Mouse (Mus musculus): ENCODE results near the gene Stk40. TPM values are rescaled to one million over a fixed set of nuclear protein-coding genes. Genes with fewer than 3 reads are reported as not detected.

Stk40 gene
- 45.0 and 48.9 TPM in 2 replicates for polyA plus RNA-seq (2016; fragmentation: Nextera tagmentation; extraction: Ambion mirVana)

GRCm38 (mm10) chr4:126103590-126104068 lies at the start of gene Stk40:
TSS of gene Stk40 (plus strand) at chr4:126103957.
- H3K9me3 ChIP-seq (replicated peaks): no peaks in the 10 kb centered on the region
- H3K27me3 ChIP-seq (ENCODE audit: low read depth, poor library complexity, severe bottlenecking): no peaks in the 10 kb centered on the region
- DNase-seq (ENCODE audit: low spot score): peak; percentile 98
- peak within 1 kb of the TSS; percentile 98 for H3K4me3 ChIP-seq
- H3K36me3 ChIP-seq: peaks cover 17% of the 10 kb centered on the region
- peak within 1 kb of the TSS; percentile 89 for H3K27ac ChIP-seq (replicated peaks)
- under 1% methylated on average over 33 of the region's 34 CpGs for WGBS
- peaks cover 56% of the 10 kb centered on the region for H3K4me1 ChIP-seq

- 17% methylated on average over 19 of the region's 19 CpGs for WGBS
- Histone ChIP-seq H3K4me1 (peaks cover 20% of the 10 kb centered on the region), H3K36me3 (peaks cover 43% of the 10 kb centered on the region), H3K27me3 (ENCODE audit: low read depth, poor library complexity, severe bottlenecking) (no peaks in the 10 kb centered on the region), H3K4me3 (peak overlapping the region; percentile 84), H3K9me3 (replicated peaks) (no peaks in the 10 kb centered on the region), H3K27ac (replicated peaks) (peak overlapping the region; percentile 89)
- DNase-seq (ENCODE audit: low spot score): no peak
Measured at GRCm38 (mm10) chr4:126057207-126058133, 46.3 kb upstream of the Stk40 start.

GRCm38 (mm10) chr4:126058134-126058996 lies 45.4 kb upstream of the Stk40 start, which contains the start of gene Oscp1:
TSS of gene Oscp1 (plus strand) at chr4:126058565.
- H3K4me3 ChIP-seq: peak within 1 kb of the TSS; percentile 84
- peaks cover 34% of the 10 kb centered on the region for H3K36me3 ChIP-seq
- H3K9me3 ChIP-seq (replicated peaks): no peaks in the 10 kb centered on the region
- under 1% methylated on average over 57 of the region's 57 CpGs for WGBS
- H3K4me1 ChIP-seq: peaks cover 20% of the 10 kb centered on the region
- H3K27ac ChIP-seq (replicated peaks): peak within 1 kb of the TSS; percentile 89
- peak; percentile 94 for DNase-seq (ENCODE audit: low spot score)
- no peaks in the 10 kb centered on the region for H3K27me3 ChIP-seq (ENCODE audit: low read depth, poor library complexity, severe bottlenecking)

- DNase-seq (ENCODE audit: low spot score): no peak
- Histone ChIP-seq H3K27ac (replicated peaks) (peak overlapping the region; percentile 89), H3K27me3 (ENCODE audit: low read depth, poor library complexity, severe bottlenecking) (no peaks in the 10 kb centered on the region), H3K4me1 (peaks cover 20% of the 10 kb centered on the region), H3K36me3 (peaks cover 28% of the 10 kb centered on the region), H3K9me3 (replicated peaks) (no peaks in the 10 kb centered on the region), H3K4me3 (peak overlapping the region; percentile 84)
- 45% methylated on average over 9 of the region's 9 CpGs for WGBS
Measured at GRCm38 (mm10) chr4:126058997-126059362, 44.8 kb upstream of the Stk40 start.

GRCm38 (mm10) chr4:126062856-126063255 lies 40.9 kb upstream of the Stk40 start:
- no peak overlapping the region for H3K27ac ChIP-seq (replicated peaks)
- H3K4me1 ChIP-seq: peaks cover 12% of the 10 kb centered on the region
- H3K4me3 ChIP-seq: no peak overlapping the region
- WGBS: 42% methylated on average over 1 of the region's 1 CpGs
- H3K27me3 ChIP-seq (ENCODE audit: low read depth, poor library complexity, severe bottlenecking): no peaks in the 10 kb centered on the region
- no peak for DNase-seq (ENCODE audit: low spot score)
- H3K9me3 ChIP-seq (replicated peaks): no peaks in the 10 kb centered on the region
- no peaks in the 10 kb centered on the region for H3K36me3 ChIP-seq

GRCm38 (mm10) chr4:126065241-126065640 lies 38.5 kb upstream of the Stk40 start:
- H3K27me3 ChIP-seq (ENCODE audit: low read depth, poor library complexity, severe bottlenecking): no peaks in the 10 kb centered on the region
- no peak for DNase-seq (ENCODE audit: low spot score)
- WGBS: 93% methylated on average over 7 of the region's 7 CpGs
- H3K36me3 ChIP-seq: 0 out of 2 replicates have a peak, but pooled peaks cover 4% of the 10 kb centered on the region
- H3K27ac ChIP-seq (replicated peaks): no peak overlapping the region
- H3K4me1 ChIP-seq: no peaks in the 10 kb centered on the region
- no peaks in the 10 kb centered on the region for H3K9me3 ChIP-seq (replicated peaks)
- no peak overlapping the region for H3K4me3 ChIP-seq

GRCm38 (mm10) chr4:126067401-126068077 lies 36.2 kb upstream of the Stk40 start:
- Histone ChIP-seq H3K9me3 (replicated peaks) (no peaks in the 10 kb centered on the region), H3K4me1 (no peaks in the 10 kb centered on the region), H3K27me3 (ENCODE audit: low read depth, poor library complexity, severe bottlenecking) (no peaks in the 10 kb centered on the region), H3K36me3 (0 out of 2 replicates have a peak, but pooled peaks cover 4% of the 10 kb centered on the region), H3K27ac (replicated peaks) (no peak overlapping the region), H3K4me3 (no peak overlapping the region)
- DNase-seq (ENCODE audit: low spot score): no peak
- WGBS: 87% methylated on average over 15 of the region's 15 CpGs

GRCm38 (mm10) chr4:126068842-126069241 lies 34.9 kb upstream of the Stk40 start:
- no peak for DNase-seq (ENCODE audit: low spot score)
- H3K4me3 ChIP-seq: no peak overlapping the region
- peaks cover 6% of the 10 kb centered on the region for H3K36me3 ChIP-seq
- H3K4me1 ChIP-seq: no peaks in the 10 kb centered on the region
- H3K27ac ChIP-seq (replicated peaks): no peak overlapping the region
- 89% methylated on average over 6 of the region's 6 CpGs for WGBS
- H3K27me3 ChIP-seq (ENCODE audit: low read depth, poor library complexity, severe bottlenecking): no peaks in the 10 kb centered on the region
- no peaks in the 10 kb centered on the region for H3K9me3 ChIP-seq (replicated peaks)

GRCm38 (mm10) chr4:126077833-126078232 lies 25.9 kb upstream of the Stk40 start:
- Histone ChIP-seq H3K4me1 (no peaks in the 10 kb centered on the region), H3K9me3 (replicated peaks) (no peaks in the 10 kb centered on the region), H3K4me3 (no peak overlapping the region), H3K27ac (replicated peaks) (no peak overlapping the region), H3K27me3 (ENCODE audit: low read depth, poor library complexity, severe bottlenecking) (no peaks in the 10 kb centered on the region), H3K36me3 (peaks cover 35% of the 10 kb centered on the region)
- no peak for DNase-seq (ENCODE audit: low spot score)
- 85% methylated on average over 6 of the region's 6 CpGs for WGBS

GRCm38 (mm10) chr4:126079266-126079665 lies 24.5 kb upstream of the Stk40 start:
- Histone ChIP-seq H3K27me3 (ENCODE audit: low read depth, poor library complexity, severe bottlenecking) (no peaks in the 10 kb centered on the region), H3K4me3 (no peak overlapping the region), H3K27ac (replicated peaks) (no peak overlapping the region), H3K9me3 (replicated peaks) (no peaks in the 10 kb centered on the region), H3K36me3 (peaks cover 41% of the 10 kb centered on the region), H3K4me1 (no peaks in the 10 kb centered on the region)
- WGBS: 84% methylated on average over 4 of the region's 4 CpGs
- no peak for DNase-seq (ENCODE audit: low spot score)

- 96% methylated on average over 1 of the region's 1 CpGs for WGBS
- H3K36me3 ChIP-seq: peaks cover 31% of the 10 kb centered on the region
- H3K27me3 ChIP-seq (ENCODE audit: low read depth, poor library complexity, severe bottlenecking): no peaks in the 10 kb centered on the region
- no peak for DNase-seq (ENCODE audit: low spot score)
- no peak overlapping the region for H3K4me3 ChIP-seq
- no peak overlapping the region for H3K27ac ChIP-seq (replicated peaks)
- H3K4me1 ChIP-seq: no peaks in the 10 kb centered on the region
- H3K9me3 ChIP-seq (replicated peaks): no peaks in the 10 kb centered on the region
Measured at GRCm38 (mm10) chr4:126081601-126082000, 22.2 kb upstream of the Stk40 start.

- H3K27me3 ChIP-seq (ENCODE audit: low read depth, poor library complexity, severe bottlenecking): no peaks in the 10 kb centered on the region
- H3K4me1 ChIP-seq: no peaks in the 10 kb centered on the region
- DNase-seq (ENCODE audit: low spot score): no peak
- WGBS: 96% methylated on average over 9 of the region's 9 CpGs
- H3K27ac ChIP-seq (replicated peaks): no peak overlapping the region
- no peaks in the 10 kb centered on the region for H3K9me3 ChIP-seq (replicated peaks)
- H3K36me3 ChIP-seq: peaks cover 31% of the 10 kb centered on the region
- H3K4me3 ChIP-seq: no peak overlapping the region
Measured at GRCm38 (mm10) chr4:126083021-126083420, 20.7 kb upstream of the Stk40 start.
